Mouse (Mus musculus) heart, embryonic 16.5 days (tissue): Measurements from ENCODE around the gene Ahrr. TPM values are rescaled to one million over a fixed set of nuclear protein-coding genes. Genes with fewer than 3 reads are reported as not detected.

ENCODE experiments used
- ATAC-seq: fragments of 200-750 bp; cut with Nextera tagmentation; replicated peaks from 2 replicates; pipeline ENCODE4 v1.8.0; 2017; ENCODE audit warnings: moderate number of reproducible peaks; ENCODE audit not compliant: insufficient read depth, low FRiP score; ENCODE audit errors: extremely low read depth
- H3K27ac ChIP-seq: fragments of 300-500 bp; sonication (generic); 2 replicates; pipeline ENCODE4 v1.5.1; 2014; ENCODE audit warnings: mild to moderate bottlenecking, low read length, control low read depth, moderate library complexity
- H3K27me3 ChIP-seq: fragments of 300-500 bp; sonication (generic); 2 replicates; pipeline ENCODE4 v1.6.1; 2014; ENCODE audit warnings: low read length, mixed read lengths; ENCODE audit not compliant: control insufficient read depth, insufficient read depth
- H3K36me3 ChIP-seq: fragments of 300-500 bp; sonication (generic); 2 replicates; pipeline ENCODE4 v1.6.1; 2014; ENCODE audit not compliant: control insufficient read depth, insufficient read depth
- H3K4me1 ChIP-seq: fragments of 300-500 bp; sonication (generic); 2 replicates; pipeline ENCODE4 v1.6.1; 2014; ENCODE audit warnings: low read length, mixed read lengths; ENCODE audit not compliant: control insufficient read depth, insufficient read depth
- H3K4me2 ChIP-seq: fragments of 300-500 bp; sonication (generic); 2 replicates; pipeline ENCODE4 v1.6.1; 2014; ENCODE audit warnings: low read depth, mild to moderate bottlenecking, control low read depth, low read length
- H3K4me3 ChIP-seq: fragments of 300-500 bp; sonication (generic); 2 replicates; pipeline ENCODE4 v1.5.1; 2014; ENCODE audit warnings: mild to moderate bottlenecking, control low read depth, low read length
- H3K9ac ChIP-seq: fragments of 300-500 bp; sonication (generic); 2 replicates; pipeline ENCODE4 v1.6.1; 2014; ENCODE audit warnings: low read length, control low read depth
- H3K9me3 ChIP-seq: fragments of 300-500 bp; sonication (generic); replicated peaks from 2 replicates; pipeline ENCODE4 v1.6.1; 2016; ENCODE audit warnings: low read length; ENCODE audit not compliant: control insufficient read depth
- WGBS: fragments of 180-500 bp; shearing (Covaris S2); extraction: QIAGEN DNeasy Blood & Tissue Kit; methylation state at CpG from one replicate; pipeline ENCODE4 v1.1.7; 2014; 5-methylcytosine and 5-hydroxymethylcytosine counted together
- polyA plus RNA-seq: library from polyadenylated mRNA; unstranded; fragments of >200 nt; fragmentation: Nextera tagmentation; extraction: Ambion mirVana; gene quantifications from 2 replicates; pipeline ENCODE4 v1.2.1, GENCODE M21; 2015

Gene Ahrr
- polyA plus RNA-seq, 1 experiment from 2014 or later = 1.5 TPM

DNA sequence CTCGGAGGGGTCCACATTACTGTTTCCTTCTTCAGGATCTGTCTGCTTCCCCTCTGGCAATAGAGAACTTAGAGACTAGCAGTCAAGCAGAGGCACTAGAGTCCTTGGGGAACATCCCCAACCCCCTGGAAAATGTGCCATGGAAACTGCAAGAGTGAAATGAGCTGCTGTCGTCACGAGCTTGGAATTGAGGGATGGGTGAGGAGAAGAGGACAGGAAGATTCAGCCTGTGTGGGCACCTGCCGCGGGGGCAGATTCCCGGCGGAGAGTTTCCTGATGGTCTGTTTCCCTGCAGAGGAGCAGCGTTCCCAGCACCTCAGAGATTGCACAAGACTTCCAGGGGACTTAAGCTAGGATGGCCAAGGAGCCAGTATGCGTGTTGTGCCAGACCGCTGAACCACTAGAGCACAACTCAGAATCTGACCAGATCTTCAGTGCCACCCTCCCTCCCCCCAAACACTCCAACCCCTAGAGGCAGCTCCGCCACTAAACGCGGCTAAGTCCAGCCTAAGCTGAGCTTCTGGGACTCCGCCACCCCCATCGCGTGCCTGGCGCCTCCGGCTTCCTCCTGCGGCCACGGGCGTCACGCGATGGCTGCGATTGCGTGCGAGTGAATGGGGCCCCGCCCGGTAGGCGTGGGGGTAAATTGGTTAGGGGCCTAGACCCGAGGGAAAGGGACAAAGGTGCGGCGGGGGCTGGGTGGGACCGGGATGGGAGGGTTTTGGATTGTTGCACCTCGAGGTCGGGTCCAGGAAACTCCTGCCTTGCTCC is 32.5 kb downstream of the Ahrr start:
- Histone ChIP-seq H3K36me3 (no peaks in the 10 kb centered on the region), H3K27ac (peak overlapping the region; percentile 6; the same call in 1 of the 2 replicates), H3K4me3 (peak overlapping the region; percentile 56), H3K27me3 (no peaks in the 10 kb centered on the region), H3K4me1 (0 out of 2 replicates have a peak, but pooled peaks cover 3% of the 10 kb centered on the region), H3K4me2 (peak overlapping the region; percentile 81), H3K9me3 (no peaks in the 10 kb centered on the region), H3K9ac (peak overlapping the region; percentile 76)
- ATAC-seq = peak; percentile 84
- 4% methylated on average over 35 of the region's 35 CpGs for WGBS

DNA sequence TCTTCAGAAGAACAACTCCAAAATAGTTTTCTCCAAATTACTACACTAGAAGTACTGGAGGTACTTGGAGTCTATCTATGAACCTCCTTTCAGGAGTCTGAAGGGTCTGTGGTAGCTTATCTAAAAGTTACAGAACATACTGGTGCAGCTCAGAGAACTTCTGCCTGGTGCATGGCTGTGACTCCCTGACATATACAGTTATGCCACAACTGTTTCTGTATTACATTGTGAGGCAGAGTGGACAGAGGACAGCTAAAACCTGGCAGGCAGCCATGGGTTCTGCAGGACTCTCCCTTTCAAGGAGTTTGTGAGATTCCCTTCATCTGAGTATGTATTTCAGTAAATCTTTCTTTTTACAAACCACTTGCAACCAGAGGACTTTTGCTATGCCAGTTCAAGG is 45.6 kb downstream of the Ahrr start:
- no peaks in the 10 kb centered on the region for H3K27me3 ChIP-seq
- no peak overlapping the region for H3K4me2 ChIP-seq
- H3K9ac ChIP-seq = no peak overlapping the region
- peaks cover 15% of the 10 kb centered on the region for H3K4me1 ChIP-seq
- ATAC-seq = no peak
- no peaks in the 10 kb centered on the region for H3K9me3 ChIP-seq
- H3K4me3 ChIP-seq = no peak overlapping the region
- H3K36me3 ChIP-seq = no peaks in the 10 kb centered on the region
- peak overlapping the region; percentile 87 for H3K27ac ChIP-seq

DNA sequence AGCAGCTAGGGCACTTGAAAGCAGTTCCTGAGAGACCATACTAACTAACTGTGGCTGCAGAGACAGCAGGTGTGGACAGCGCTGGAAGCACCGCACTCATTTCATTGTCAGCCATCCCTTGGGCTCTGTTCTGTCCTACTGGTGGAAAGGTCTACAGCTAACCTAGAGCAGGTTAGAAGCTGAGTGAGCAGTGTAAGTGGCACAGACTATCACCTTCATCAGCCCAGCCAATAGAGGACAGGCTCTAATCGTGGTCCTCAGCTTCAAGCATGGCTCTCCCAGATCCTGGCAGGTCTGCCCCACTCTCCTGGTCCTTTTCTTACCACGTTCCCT is 46.3 kb downstream of the Ahrr start:
- Histone ChIP-seq H3K9me3 (no peaks in the 10 kb centered on the region), H3K9ac (peak overlapping the region; percentile 40), H3K27me3 (no peaks in the 10 kb centered on the region), H3K27ac (peak overlapping the region; percentile 87), H3K36me3 (no peaks in the 10 kb centered on the region), H3K4me1 (peaks cover 15% of the 10 kb centered on the region), H3K4me2 (peak overlapping the region; percentile 53), H3K4me3 (peak overlapping the region; percentile 11; the same call in 1 of the 2 replicates)
- 56% methylated on average over 4 of the region's 4 CpGs for WGBS
- peak; percentile 50; the same call in 1 of the 2 replicates for ATAC-seq

DNA sequence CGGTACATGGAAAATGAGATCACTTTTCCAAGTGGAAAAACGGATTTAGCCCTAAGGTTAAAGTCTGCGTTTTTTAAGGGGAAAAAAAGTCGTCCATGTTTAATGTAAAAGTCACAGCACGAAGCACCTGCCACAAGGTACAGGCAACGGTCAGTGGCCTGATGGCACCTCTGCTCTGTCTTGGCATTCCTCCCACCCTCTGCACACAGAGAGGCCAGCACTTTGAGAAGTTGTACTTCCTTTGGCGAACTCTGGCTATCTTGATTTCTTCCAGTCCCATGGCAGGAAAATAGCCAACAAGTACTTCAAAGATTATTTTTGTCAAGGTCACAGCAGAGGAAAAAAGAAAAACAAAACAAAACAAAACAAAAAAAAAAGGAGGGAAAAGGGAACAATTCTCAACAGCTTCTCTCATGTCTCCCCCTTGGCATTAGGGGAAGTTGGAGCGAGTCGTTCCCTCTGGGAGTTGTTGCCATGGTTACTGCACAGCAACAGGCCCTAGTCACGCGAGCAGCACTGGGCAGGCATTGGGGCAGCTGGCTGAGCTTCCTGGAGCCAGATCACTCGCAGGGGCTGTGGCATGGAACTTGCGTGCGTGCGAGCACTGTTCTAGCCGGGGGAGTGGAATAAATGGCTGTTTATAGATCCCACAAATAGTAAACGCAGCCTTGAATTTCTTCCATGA is 46.8 kb downstream of the Ahrr start:
- Histone ChIP-seq H3K9ac (peak overlapping the region; percentile 40), H3K4me1 (peaks cover 15% of the 10 kb centered on the region), H3K9me3 (no peaks in the 10 kb centered on the region), H3K36me3 (no peaks in the 10 kb centered on the region), H3K4me2 (peak overlapping the region; percentile 53), H3K4me3 (peak overlapping the region; percentile 11; the same call in 1 of the 2 replicates), H3K27me3 (no peaks in the 10 kb centered on the region), H3K27ac (peak overlapping the region; percentile 87)
- ATAC-seq = peak; percentile 98
- WGBS = 26% methylated on average over 17 of the region's 17 CpGs

DNA sequence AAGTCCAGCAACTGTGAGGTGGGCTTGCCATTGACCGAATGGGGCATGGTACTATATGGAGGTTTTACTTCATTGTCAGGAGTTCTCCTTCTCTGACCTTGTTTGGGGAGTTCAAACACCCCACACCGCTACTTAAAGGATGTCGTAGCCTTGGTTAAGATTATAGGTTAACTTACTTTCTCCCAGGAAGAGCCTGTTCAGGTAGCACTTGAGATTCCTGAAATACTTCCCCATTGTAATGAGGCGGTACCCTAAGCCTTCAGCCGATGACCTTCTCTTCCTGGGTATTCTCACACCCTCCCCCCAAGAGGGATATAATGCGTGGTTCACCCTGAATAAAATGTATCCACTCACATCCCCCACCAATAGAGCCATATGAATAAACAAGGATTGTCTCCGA is 54.6 kb downstream of the Ahrr start:
- no peak overlapping the region for H3K4me3 ChIP-seq
- no peaks in the 10 kb centered on the region for H3K9me3 ChIP-seq
- no peak for ATAC-seq
- H3K9ac ChIP-seq = no peak overlapping the region
- WGBS = 55% methylated on average over 7 of the region's 7 CpGs
- H3K4me1 ChIP-seq = no peaks in the 10 kb centered on the region
- H3K27me3 ChIP-seq = no peaks in the 10 kb centered on the region
- no peak overlapping the region for H3K27ac ChIP-seq
- H3K4me2 ChIP-seq = no peak overlapping the region
- H3K36me3 ChIP-seq = no peaks in the 10 kb centered on the region

DNA sequence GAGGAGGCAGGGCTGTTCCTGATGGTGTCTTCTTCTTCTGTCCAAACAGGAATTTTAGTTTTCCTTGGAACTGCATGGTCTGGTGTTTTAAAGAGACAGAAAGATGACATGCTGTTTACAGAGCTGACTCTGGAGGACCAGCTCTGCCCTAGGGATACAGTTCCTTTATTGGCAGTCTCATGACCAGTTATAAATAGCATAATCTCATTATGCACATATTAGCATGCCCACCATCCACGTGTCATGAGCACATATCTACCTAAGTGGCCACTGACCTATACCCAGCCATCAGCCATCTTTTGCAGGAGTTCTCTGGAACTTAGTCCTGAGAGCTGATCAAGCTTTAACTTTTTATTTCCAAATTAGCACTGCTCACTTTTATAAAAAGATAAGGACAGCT is 71.5 kb downstream of the Ahrr start:
- Histone ChIP-seq H3K9me3 (no peaks in the 10 kb centered on the region), H3K4me2 (no peak overlapping the region), H3K36me3 (no peaks in the 10 kb centered on the region), H3K4me3 (no peak overlapping the region), H3K27me3 (no peaks in the 10 kb centered on the region), H3K27ac (no peak overlapping the region), H3K9ac (no peak overlapping the region), H3K4me1 (0 out of 2 replicates have a peak, but pooled peaks cover 3% of the 10 kb centered on the region)
- WGBS = 26% methylated on average over 1 of the region's 1 CpGs
- no peak for ATAC-seq

DNA sequence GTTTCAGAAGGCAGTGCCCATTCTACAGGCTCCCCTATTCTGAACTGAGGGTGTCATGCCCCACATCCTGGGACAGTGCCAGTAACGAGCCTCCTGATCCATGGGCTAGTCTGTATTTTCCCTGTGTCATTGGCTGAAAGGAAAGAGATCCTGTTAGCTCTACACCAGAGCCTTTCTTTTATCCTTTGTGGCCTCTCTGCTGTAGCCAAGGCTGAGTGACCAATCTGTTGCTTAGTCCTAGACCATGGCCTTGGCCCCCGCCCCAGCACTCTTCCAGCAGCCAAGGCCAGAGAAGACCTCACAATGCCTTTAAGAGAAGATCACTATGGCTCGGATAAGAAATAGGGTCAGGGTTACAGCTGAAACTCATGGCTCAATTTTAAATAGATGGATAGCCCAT is 73.7 kb downstream of the Ahrr start:
- Histone ChIP-seq H3K4me3 (no peak overlapping the region), H3K36me3 (no peaks in the 10 kb centered on the region), H3K27ac (no peak overlapping the region), H3K9ac (no peak overlapping the region), H3K4me2 (no peak overlapping the region), H3K9me3 (no peaks in the 10 kb centered on the region), H3K27me3 (no peaks in the 10 kb centered on the region), H3K4me1 (0 out of 2 replicates have a peak, but pooled peaks cover 3% of the 10 kb centered on the region)
- ATAC-seq = no peak
- 67% methylated on average over 3 of the region's 3 CpGs for WGBS

DNA sequence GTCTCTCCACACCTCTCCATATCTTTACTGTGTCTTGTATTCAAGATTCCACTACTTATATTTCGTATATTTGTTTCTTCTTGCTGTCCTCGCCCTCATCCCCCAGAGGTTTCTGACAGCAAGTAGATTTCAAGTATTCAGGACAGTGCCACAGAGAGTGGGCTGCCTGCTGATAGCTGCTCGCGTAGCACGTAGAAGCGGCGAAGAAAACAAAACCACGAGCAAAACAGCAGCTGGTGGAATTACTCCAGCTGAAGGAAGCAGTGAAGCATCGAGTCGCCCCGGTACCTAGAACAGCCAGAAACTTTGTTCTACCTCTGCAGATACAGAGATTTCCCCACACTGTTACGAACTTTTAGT is 83.2 kb downstream of the Ahrr start:
- WGBS = 24% methylated on average over 12 of the region's 12 CpGs
- Histone ChIP-seq H3K27me3 (0 out of 2 replicates have a peak, but pooled peaks cover 3% of the 10 kb centered on the region), H3K9me3 (no peaks in the 10 kb centered on the region), H3K4me3 (peak overlapping the region; percentile 68), H3K9ac (peak overlapping the region; percentile 86), H3K36me3 (peaks cover 13% of the 10 kb centered on the region), H3K4me1 (peaks cover 12% of the 10 kb centered on the region), H3K27ac (peak overlapping the region; percentile 96), H3K4me2 (peak overlapping the region; percentile 75)
- ATAC-seq = peak; percentile 31

DNA sequence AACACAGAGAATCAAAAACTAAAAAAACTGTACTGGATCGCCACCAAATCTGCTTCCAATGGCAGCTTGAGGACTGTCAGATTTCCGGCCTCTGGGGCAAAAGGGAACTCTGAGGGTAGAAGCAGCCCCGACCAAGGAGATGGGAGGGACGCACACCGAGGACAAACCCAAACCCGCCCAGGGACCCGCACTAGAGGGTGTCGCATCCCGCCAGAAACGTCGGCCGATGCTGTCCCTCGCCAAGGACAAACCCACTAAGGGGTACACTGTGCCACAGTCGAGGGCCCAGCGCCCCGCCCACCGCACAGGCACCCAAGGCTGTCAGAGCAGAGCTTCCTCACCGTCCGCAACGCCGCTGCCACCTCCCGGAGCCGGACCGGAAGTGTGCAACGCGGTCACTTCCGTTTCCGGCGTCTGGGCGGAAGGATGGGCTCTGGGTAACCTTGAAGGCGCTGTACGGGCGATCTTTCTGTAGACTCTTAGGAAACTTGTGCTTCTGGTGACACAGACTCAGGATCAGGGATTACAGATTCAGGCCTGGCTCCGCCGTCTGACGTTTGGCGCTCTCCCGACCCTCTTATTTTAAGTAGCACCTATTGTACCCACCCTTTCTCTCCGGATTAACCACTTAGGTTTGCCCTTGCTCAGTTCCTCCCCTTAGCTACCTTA is 83.7 kb downstream of the Ahrr start, which contains the start of gene Exoc3:
TSS of gene Exoc3 (minus strand) at position 416 of the 669 bp plus-strand sequence.
- Histone ChIP-seq H3K4me2 (peak within 1 kb of the TSS; percentile 75), H3K4me3 (peak within 1 kb of the TSS; percentile 68), H3K27me3 (0 out of 2 replicates have a peak, but pooled peaks cover 3% of the 10 kb centered on the region), H3K27ac (peak within 1 kb of the TSS; percentile 96), H3K4me1 (peaks cover 12% of the 10 kb centered on the region), H3K9me3 (no peaks in the 10 kb centered on the region), H3K9ac (peak within 1 kb of the TSS; percentile 86), H3K36me3 (peaks cover 18% of the 10 kb centered on the region)
- under 1% methylated on average over 39 of the region's 39 CpGs for WGBS
- peak; percentile 96 for ATAC-seq
